Mouse (Mus musculus): ENCODE results near the gene Pigyl. TPM values are rescaled to one million over a fixed set of nuclear protein-coding genes. Genes with fewer than 3 reads are reported as not detected.

Pigyl gene
- polyA plus RNA-seq, 1 experiment from 2014 or later: 34.9 TPM

DNA sequence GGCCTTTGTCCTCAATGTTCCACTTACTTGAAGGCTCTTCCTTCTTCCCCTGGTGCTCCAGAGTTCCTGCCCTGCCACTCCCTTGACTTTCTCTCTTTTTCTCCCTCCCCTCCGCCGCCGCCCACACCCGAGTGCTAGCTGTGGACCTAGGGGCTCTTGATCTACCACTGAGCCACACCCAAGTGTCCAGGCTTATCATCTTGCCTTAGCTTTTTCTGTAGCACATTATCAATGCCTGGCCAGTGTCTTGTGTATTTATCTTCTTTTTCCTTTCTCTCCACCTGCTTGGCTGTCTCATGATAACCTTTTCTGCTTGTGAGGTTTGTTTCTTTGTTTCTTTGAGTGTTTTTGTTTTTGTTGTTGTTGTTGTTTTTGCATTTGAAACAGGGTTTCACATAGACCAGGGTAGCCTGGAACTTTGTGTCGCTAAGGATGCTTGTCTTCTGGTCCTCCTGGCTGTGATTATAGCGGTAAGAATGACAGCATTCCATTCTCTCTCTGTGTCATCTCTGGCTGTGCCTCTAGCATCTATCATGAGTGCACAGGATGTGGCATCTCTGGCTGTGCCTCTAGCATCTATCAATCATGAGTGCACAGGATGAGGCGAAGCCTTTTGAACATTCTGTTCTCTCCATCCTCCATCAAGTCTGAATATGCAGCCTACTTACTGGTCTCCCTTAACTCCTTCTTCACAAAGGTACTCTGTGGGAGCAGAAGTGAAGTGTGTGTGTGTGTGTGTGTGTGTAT, 20.8 kb upstream of the Pigyl start, which contains the start of gene Acp5:
Gene Acp5, minus strand, starts transcription at position 68 of the 747 bp plus-strand sequence.
- Histone ChIP-seq H3K9me3 (ENCODE audit: low read length) (no peaks in the 10 kb centered on the region), H3K9ac (replicated peaks) (peak within 1 kb of the TSS; percentile 60), H3K27ac (ENCODE audit: low read depth) (peak within 1 kb of the TSS; percentile 72), H3K4me2 (ENCODE audit: low read depth, low read length) (peak within 1 kb of the TSS; percentile 90), H3K36me3 (replicated peaks; ENCODE audit: insufficient read depth, low read length) (no peaks in the 10 kb centered on the region), H3K4me1 (ENCODE audit: insufficient read depth) (peaks cover 30% of the 10 kb centered on the region), H3K4me3 (ENCODE audit: low read depth, low read length) (peak within 1 kb of the TSS; percentile 42), H3K27me3 (ENCODE audit: insufficient read depth, low read length) (no peaks in the 10 kb centered on the region)
- DNase-seq (peak; percentile 70), ATAC-seq (peak; percentile 73)
- WGBS (ENCODE audit: insufficient replicate concordance): 50% methylated on average over 7 of the region's 7 CpGs
- TF ChIP-seq EP300 (IDR thresholded peaks at IDR 0.05; ENCODE audit: low read depth): peak; percentile 97
- no peak for TF ChIP-seq CTCF (IDR thresholded peaks at IDR 0.05; ENCODE audit: low read depth)

- DNase-seq: no peak
- peak overlapping the region; percentile 72 for H3K27ac ChIP-seq (ENCODE audit: low read depth)
- no peak overlapping the region for H3K4me3 ChIP-seq (ENCODE audit: low read depth, low read length)
- H3K9me3 ChIP-seq (ENCODE audit: low read length): no peaks in the 10 kb centered on the region
- H3K4me2 ChIP-seq (ENCODE audit: low read depth, low read length): peak overlapping the region; percentile 90
- peak overlapping the region; percentile 28; the same call in 1 of the 2 replicates for H3K9ac ChIP-seq (replicated peaks)
- no peak for TF ChIP-seq CTCF (IDR thresholded peaks at IDR 0.05; ENCODE audit: low read depth)
- ATAC-seq: no peak
- peaks cover 19% of the 10 kb centered on the region for H3K4me1 ChIP-seq (ENCODE audit: insufficient read depth)
- H3K27me3 ChIP-seq (ENCODE audit: insufficient read depth, low read length): no peaks in the 10 kb centered on the region
- WGBS (ENCODE audit: insufficient replicate concordance): 46% methylated on average over 23 of the region's 23 CpGs
- no peaks in the 10 kb centered on the region for H3K36me3 ChIP-seq (replicated peaks; ENCODE audit: insufficient read depth, low read length)
These were observed 19.7 kb upstream of the Pigyl start for GRCm38 (mm10) chr9:22136765-22137547.

DNA sequence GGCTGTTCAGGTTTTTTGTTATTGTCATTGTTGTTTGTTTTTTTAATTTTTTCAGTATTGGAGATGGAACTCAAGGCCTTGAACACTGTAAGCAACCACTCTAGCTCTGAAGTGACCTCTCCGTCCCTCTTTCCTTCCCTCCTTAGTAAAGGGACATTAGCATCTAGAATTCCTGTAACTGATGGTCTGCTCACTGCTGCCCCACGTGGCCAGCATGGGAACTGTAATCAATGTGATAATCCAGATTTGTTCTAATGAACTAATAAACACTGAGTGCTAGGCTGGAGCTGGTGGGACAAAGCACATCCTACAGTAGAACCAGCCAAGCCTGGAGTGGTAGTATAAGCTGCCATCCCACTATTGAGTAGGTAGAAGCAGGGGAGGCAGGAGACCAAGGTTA, 18.2 kb upstream of the Pigyl start:
- no peak overlapping the region for H3K9ac ChIP-seq (replicated peaks)
- DNase-seq: peak; percentile 68
- 27% methylated on average over 2 of the region's 2 CpGs for WGBS (ENCODE audit: insufficient replicate concordance)
- ATAC-seq: no peak
- no peaks in the 10 kb centered on the region for H3K27me3 ChIP-seq (ENCODE audit: insufficient read depth, low read length)
- H3K36me3 ChIP-seq (replicated peaks; ENCODE audit: insufficient read depth, low read length): no peaks in the 10 kb centered on the region
- no peak overlapping the region for H3K4me2 ChIP-seq (ENCODE audit: low read depth, low read length)
- peaks cover 14% of the 10 kb centered on the region for H3K4me1 ChIP-seq (ENCODE audit: insufficient read depth)
- no peak for TF ChIP-seq EP300 (IDR thresholded peaks at IDR 0.05; ENCODE audit: low read depth)
- TF ChIP-seq CTCF (IDR thresholded peaks at IDR 0.05; ENCODE audit: low read depth): peak; percentile 98
- no peak overlapping the region for H3K27ac ChIP-seq (ENCODE audit: low read depth)
- no peak overlapping the region for H3K4me3 ChIP-seq (ENCODE audit: low read depth, low read length)
- no peaks in the 10 kb centered on the region for H3K9me3 ChIP-seq (ENCODE audit: low read length)

DNA sequence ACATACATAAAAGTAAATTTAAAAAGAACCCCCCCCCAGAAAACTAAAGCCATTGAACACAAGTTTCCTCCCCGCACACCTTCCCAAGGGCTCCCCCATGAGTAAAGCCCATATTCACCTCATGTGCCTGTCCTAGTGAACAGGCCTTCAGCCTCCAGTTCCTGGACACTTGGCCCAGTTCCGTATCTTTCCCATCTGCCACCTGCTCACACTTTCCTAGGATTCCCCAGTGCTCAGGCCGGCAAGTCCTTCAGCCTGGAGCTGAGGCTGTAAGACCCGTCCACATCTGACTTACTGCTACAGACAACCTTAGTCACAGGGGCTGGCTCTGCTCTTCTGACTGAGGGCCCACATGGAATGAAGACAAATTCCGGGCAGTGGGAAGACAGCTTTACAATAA, 16.9 kb upstream of the Pigyl start:
- Histone ChIP-seq H3K27me3 (ENCODE audit: insufficient read depth, low read length) (no peaks in the 10 kb centered on the region), H3K4me3 (ENCODE audit: low read depth, low read length) (no peak overlapping the region), H3K4me1 (ENCODE audit: insufficient read depth) (peaks cover 14% of the 10 kb centered on the region), H3K9me3 (ENCODE audit: low read length) (no peaks in the 10 kb centered on the region), H3K36me3 (replicated peaks; ENCODE audit: insufficient read depth, low read length) (no peaks in the 10 kb centered on the region), H3K27ac (ENCODE audit: low read depth) (no peak overlapping the region), H3K4me2 (ENCODE audit: low read depth, low read length) (no peak overlapping the region), H3K9ac (replicated peaks) (no peak overlapping the region)
- 88% methylated on average over 5 of the region's 5 CpGs for WGBS (ENCODE audit: insufficient replicate concordance)
- no peak for ATAC-seq
- TF ChIP-seq EP300 (IDR thresholded peaks at IDR 0.05; ENCODE audit: low read depth): no peak
- no peak for DNase-seq

GRCm38 (mm10) chr9:22143108-22144037, 13.3 kb upstream of the Pigyl start:
- Histone ChIP-seq H3K36me3 (replicated peaks; ENCODE audit: insufficient read depth, low read length) (no peaks in the 10 kb centered on the region), H3K4me2 (ENCODE audit: low read depth, low read length) (peak overlapping the region; percentile 29; the same call in 1 of the 2 replicates), H3K4me3 (ENCODE audit: low read depth, low read length) (no peak overlapping the region), H3K4me1 (ENCODE audit: insufficient read depth) (no peaks in the 10 kb centered on the region), H3K27ac (ENCODE audit: low read depth) (peak overlapping the region; percentile 12; the same call in 1 of the 2 replicates), H3K27me3 (ENCODE audit: insufficient read depth, low read length) (no peaks in the 10 kb centered on the region), H3K9me3 (ENCODE audit: low read length) (no peaks in the 10 kb centered on the region), H3K9ac (replicated peaks) (no peak overlapping the region)
- TF ChIP-seq CTCF (IDR thresholded peaks at IDR 0.05; ENCODE audit: low read depth) (peak; percentile 99), EP300 (IDR thresholded peaks at IDR 0.05; ENCODE audit: low read depth) (no peak)
- ATAC-seq (peak; percentile 75), DNase-seq (peak; percentile 92)
- 34% methylated on average over 17 of the region's 17 CpGs for WGBS (ENCODE audit: insufficient replicate concordance)

All from liver, postnatal 0 days (tissue).